Mouse (Mus musculus) retina, postnatal 7 days (tissue): ENCODE data around the gene Diexf.

Experiments
- DNase-seq: peaks from one replicate; pipeline ENCODE4 v3.0.0-alpha.2; 2012; ENCODE audit warnings: low read depth, low spot score

Gene Diexf

DNA sequence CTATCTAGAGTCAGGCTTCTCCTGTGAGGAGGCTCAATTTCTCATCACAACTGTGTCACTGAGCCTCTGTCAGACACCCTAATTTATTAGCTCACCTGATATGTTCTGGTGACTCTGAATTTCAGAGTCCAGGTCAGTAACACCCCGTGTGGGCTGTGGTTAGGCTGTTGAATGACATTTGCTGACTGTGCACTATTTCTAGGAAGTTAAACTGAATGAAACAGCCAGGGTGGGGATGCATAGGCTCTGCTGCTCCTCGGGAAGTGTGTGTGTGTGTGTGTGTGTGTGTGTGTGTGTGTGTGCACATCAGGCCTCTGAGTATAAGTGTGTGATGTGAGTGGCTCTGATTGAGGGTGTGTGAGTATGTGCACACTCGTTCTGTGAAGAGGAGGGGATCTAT is 8.6 kb upstream of the Diexf start:
- no peak for DNase-seq

- DNase-seq = no peak
Measured at GRCm38 (mm10) chr1:193138087-193138486, 8.0 kb upstream of the Diexf start.

DNA sequence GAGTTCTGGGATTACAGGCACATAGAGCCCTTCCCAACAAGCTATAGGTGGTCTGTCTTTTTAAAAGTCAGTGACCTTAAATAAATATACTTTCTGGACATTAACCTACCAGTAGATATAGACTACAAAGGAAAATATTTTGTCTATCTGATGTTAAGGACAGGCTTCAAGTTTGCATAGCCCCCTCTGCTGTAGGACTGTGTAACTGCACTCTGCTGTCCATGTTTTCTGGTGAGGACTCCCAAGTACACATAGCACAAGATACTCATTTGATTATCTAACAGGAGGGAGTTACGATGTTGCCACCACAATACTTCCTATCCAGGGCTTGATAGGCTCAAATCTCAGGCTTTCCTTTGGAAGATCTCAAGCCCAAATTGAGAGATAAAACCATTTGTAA is 3.7 kb upstream of the Diexf start:
- no peak for DNase-seq

- no peak for DNase-seq
Measured at GRCm38 (mm10) chr1:193132385-193132784, 2.3 kb upstream of the Diexf start.

DNA sequence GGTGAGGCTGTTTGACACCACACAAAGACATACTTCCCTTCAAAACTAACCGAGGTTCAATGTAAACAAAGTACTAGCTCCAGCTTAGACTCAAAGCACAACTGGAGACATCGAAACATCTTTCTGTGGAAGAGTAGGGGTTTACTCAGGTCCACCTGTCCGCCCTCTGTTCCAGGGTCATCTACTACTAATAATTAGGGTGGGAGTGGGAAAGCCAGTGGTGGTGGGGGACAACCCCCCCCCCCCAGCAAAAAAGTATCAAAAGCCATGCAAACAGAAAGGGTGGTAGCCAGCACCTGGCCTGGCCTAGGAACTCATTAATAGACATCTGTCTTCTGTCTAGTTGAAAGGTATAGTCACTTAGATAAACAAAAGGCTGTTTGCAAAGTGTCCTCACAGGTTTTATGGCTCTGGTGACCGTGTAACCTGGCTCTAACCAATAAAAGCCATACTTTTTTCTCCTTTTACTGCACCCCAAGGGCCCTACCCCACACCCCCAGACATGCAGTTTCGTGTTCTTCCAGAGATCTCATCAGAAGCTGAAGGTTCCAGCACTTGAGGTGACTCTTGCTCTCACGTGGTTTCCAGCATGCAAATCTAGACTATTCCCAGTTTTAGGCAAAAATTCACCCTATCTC is 1.4 kb upstream of the Diexf start:
- DNase-seq = no peak

DNA sequence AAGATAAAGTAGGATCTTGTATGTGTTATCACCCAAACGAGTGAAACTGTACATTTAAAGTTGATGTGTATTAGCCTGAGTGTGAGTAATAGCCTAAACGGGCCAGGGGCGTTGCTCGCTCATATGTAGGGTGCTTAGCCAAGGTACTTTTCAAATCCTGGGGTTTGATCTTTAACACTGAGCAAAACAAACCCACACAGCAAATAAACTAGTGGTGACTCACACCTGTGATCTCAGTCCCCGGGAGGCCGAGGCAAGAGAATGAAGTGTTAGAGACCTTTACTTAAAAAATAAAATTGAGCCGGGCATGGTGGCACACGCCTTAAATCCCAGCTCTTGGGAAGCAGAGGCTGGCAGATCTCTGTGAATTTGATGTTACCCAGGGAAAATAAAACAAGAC is 767 bp upstream of the Diexf start:
- DNase-seq = no peak

DNA sequence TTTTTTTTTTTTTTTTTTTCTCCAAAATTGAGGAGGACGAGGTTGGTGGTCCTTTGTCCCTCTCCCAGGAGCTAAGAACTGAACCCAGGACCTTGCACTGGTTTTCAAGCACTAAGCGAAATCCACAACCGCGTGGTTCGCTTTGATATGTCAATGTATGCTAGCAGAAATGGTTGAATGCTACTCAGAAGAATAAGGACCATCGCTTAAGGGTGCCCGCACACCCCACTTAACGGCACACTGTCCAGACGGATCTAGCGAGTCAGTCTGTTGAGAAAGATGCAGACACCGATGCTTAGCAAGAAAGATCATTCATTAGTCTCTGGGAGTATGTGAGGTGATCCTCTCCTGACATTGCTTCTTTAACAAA is 369 bp upstream of the Diexf start:
- no peak for DNase-seq

GRCm38 (mm10) chr1:193129321-193129720 is 751 bp downstream of the Diexf start:
- no peak for DNase-seq

- no peak for DNase-seq
Measured at GRCm38 (mm10) chr1:193128055-193128454, 2.0 kb downstream of the Diexf start.

DNA sequence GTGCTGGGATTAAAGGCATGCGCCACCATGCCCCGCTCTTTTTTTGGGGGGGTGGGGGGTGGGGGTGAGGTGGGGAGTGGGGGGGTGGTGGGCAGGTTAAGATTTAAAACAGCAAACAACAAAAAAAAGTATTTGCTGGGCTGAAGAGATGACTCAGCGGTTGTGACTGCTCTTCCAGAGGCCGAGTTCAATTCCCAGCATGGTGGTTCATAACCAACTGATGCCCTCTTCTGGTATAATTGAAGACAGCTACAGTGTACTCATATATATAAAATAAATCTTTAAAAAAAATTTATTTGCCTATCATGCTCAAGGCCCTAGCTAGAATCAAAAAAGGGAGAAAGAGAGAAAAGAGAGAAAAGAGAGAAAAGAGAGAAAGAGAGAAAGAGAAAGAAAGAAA is 4.2 kb downstream of the Diexf start:
- DNase-seq = no peak

DNA sequence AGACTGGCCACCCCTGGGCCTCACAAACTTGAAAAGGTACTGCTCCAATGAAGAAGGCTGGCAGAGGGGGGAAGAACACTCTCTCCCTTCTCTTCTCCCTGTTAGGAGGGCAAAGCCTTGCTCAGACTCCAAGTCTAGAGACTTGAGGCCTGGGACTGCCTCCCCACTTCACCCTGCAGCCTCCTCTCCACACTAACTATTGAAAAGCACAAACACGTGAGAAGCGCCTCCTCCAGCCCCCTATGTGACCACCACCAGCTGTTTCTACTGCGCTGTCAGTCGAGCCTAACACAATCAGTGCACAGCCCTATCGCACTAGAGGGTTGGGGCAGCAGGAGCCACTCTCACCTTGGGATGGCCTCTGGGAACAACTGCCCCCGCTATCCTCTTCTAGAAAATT is 6.8 kb downstream of the Diexf start:
- DNase-seq = no peak

- no peak for DNase-seq
Measured at GRCm38 (mm10) chr1:193122793-193123192, 7.3 kb downstream of the Diexf start.

DNA sequence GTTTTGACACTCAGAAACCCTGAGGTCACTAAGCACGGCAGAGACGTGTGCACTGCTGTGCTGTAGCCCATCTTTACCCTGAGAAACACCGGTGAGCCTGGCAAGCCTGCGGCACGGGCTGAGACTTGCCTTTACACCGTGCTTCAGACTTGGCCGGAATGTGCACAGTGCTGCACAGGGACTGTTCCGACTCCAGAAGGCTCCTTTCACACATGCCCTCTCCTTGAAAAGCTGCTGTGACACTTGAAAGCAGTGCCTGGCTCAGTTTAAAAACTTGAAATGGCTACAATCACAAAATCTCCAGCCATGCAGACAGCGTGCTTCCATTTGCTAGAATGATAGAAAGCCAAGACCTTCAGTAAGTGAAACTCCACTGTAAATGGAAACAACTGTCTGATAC is 18.0 kb downstream of the Diexf start:
- DNase-seq = no peak

DNA sequence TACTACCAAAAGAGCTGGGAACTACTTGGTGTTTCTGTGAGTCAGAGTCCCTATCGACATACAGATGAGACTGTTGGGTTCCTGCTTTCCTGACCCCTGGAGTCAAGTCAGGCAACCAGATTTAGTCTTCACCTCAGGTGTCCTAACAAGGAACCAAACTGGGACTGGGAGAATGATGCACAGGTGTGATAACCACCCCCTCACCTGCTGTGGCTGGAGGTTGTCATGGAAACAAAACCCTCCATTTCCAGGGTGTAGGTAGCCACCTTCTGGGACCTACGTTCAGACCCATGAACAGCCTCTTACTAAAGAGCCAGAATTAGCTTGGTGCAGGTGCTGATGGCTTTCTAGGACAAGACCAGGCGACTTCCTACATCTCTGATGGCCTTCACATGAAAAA is 27.1 kb downstream of the Diexf start:
- DNase-seq = no peak

DNA sequence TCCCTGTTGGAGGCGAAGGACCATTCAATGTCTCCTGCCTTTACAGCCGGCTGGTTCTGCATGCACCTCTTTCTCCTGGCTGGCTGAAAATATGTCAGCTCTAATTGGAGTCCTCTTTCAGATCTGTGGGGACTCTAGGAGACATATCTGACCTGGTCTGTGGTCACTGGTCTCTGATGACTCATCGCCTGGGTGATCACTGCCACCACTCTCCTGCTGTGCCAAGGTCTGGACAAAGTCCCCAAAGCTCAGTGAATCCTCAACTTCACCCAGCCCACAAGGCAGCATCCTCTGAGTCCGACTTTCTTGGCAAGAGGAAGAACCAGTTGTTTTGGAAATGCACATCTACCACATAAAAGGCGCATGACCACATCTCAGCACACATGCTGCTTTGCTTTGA is 27.5 kb downstream of the Diexf start:
- DNase-seq = no peak

- DNase-seq = no peak
Measured at GRCm38 (mm10) chr1:193102029-193102428, 28.0 kb downstream of the Diexf start.

- no peak for DNase-seq
Measured at GRCm38 (mm10) chr1:193098946-193099345, 31.1 kb downstream of the Diexf start.

GRCm38 (mm10) chr1:193093596-193093995 is 36.5 kb downstream of the Diexf start:
- no peak for DNase-seq

GRCm38 (mm10) chr1:193092771-193093170 is 37.3 kb downstream of the Diexf start:
- DNase-seq = no peak

DNA sequence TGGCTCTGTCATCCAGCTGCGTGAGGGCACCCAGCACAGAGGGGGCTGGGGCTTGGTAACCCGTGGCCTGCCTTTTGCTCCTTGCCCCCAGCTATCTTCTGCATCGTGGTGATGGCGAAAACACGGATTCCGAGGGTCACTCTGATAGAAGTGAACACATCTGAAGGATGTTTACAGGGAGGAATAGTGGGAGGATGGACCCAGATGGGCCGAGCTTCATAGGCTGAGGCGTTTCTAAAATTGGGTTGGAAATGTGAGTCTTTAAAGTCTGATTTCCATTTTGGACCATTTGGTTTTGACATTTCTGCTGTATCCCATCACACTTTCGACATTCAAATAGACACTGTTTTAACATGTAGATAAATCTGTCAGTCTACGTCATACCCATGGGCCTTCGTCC is 39.2 kb downstream of the Diexf start:
- no peak for DNase-seq

- no peak for DNase-seq
Measured at GRCm38 (mm10) chr1:193090211-193090871, 39.7 kb downstream of the Diexf start.

- no peak for DNase-seq
Measured at GRCm38 (mm10) chr1:193089683-193090082, 40.4 kb downstream of the Diexf start.

- no peak for DNase-seq
Measured at GRCm38 (mm10) chr1:193089211-193089610, 40.9 kb downstream of the Diexf start.
